Mouse (Mus musculus): ENCODE measurements at regions not wholly inside any gene's neighbourhood (a gene's known extent, or its start where the extent isn't known, plus 50 kb on each side); places are given as distances from the start of the nearest gene placed in this dataset.

GRCm38 (mm10) chr14:72845621-72846440 lies 136.0 kb upstream of the Fndc3a start:
- H3K4me1 ChIP-seq: no peaks in the 10 kb centered on the region
- no peaks in the 10 kb centered on the region for H3K36me3 ChIP-seq
- H3K9me3 ChIP-seq (replicated peaks): no peaks in the 10 kb centered on the region
- H3K27ac ChIP-seq: no peak overlapping the region
- no peak for DNase-seq (ENCODE audit: low spot score)
- no peak overlapping the region for H3K4me3 ChIP-seq
- H3K27me3 ChIP-seq (ENCODE audit: low read depth, poor library complexity, severe bottlenecking): no peaks in the 10 kb centered on the region
- 83% methylated on average over 5 of the region's 5 CpGs for WGBS

GRCm38 (mm10) chr14:72844753-72845369 lies 135.1 kb upstream of the Fndc3a start:
- WGBS: 62% methylated on average over 5 of the region's 5 CpGs

GRCm38 (mm10) chr14:72841753-72842152 lies 131.9 kb upstream of the Fndc3a start:
- Histone ChIP-seq H3K4me1 (no peaks in the 10 kb centered on the region), H3K27ac (no peak overlapping the region), H3K4me3 (no peak overlapping the region), H3K36me3 (no peaks in the 10 kb centered on the region), H3K27me3 (ENCODE audit: low read depth, poor library complexity, severe bottlenecking) (no peaks in the 10 kb centered on the region), H3K9me3 (replicated peaks) (no peaks in the 10 kb centered on the region)
- WGBS: 88% methylated on average over 1 of the region's 1 CpGs
- no peak for DNase-seq (ENCODE audit: low spot score)

More at GRCm38 (mm10) chr14:72844753-72845369, 135.1 kb upstream of the Fndc3a start:
- Histone ChIP-seq H3K9me3 (replicated peaks) (no peaks in the 10 kb centered on the region), H3K27me3 (ENCODE audit: low read depth, poor library complexity, severe bottlenecking) (no peaks in the 10 kb centered on the region), H3K4me1 (no peaks in the 10 kb centered on the region), H3K4me3 (no peak overlapping the region), H3K27ac (no peak overlapping the region), H3K36me3 (no peaks in the 10 kb centered on the region)
- no peak for DNase-seq (ENCODE audit: low spot score)

GRCm38 (mm10) chr14:72835158-72835557 lies 125.4 kb upstream of the Fndc3a start:
- 90% methylated on average over 4 of the region's 4 CpGs for WGBS
- no peaks in the 10 kb centered on the region for H3K36me3 ChIP-seq

GRCm38 (mm10) chr14:72829261-72829660 lies 119.5 kb upstream of the Fndc3a start:
- H3K36me3 ChIP-seq: no peaks in the 10 kb centered on the region
- whole genome bisulfite sequencing: 1% methylated on average over 5 of the region's 5 CpGs
- peak overlapping the region; percentile 68; the same call in 1 of the 2 replicates for H3K27ac ChIP-seq
- H3K4me3 ChIP-seq: no peak overlapping the region
- H3K27me3 ChIP-seq (ENCODE audit: low read depth, poor library complexity, severe bottlenecking): peaks cover 32% of the 10 kb centered on the region
- peaks cover 18% of the 10 kb centered on the region for H3K4me1 ChIP-seq
- peak; percentile 61 for DNase-seq (ENCODE audit: low spot score)
- no peaks in the 10 kb centered on the region for H3K9me3 ChIP-seq (replicated peaks)

More at GRCm38 (mm10) chr14:72835158-72835557, 125.4 kb upstream of the Fndc3a start:
- no peaks in the 10 kb centered on the region for H3K9me3 ChIP-seq (replicated peaks)
- no peak overlapping the region for H3K27ac ChIP-seq
- H3K4me3 ChIP-seq: no peak overlapping the region
- H3K27me3 ChIP-seq (ENCODE audit: low read depth, poor library complexity, severe bottlenecking): peaks cover 23% of the 10 kb centered on the region
- DNase-seq (ENCODE audit: low spot score): no peak
- peaks cover 2% of the 10 kb centered on the region for H3K4me1 ChIP-seq

GRCm38 (mm10) chr14:72825549-72825948 lies 115.7 kb upstream of the Fndc3a start:
- Histone ChIP-seq H3K27me3 (ENCODE audit: low read depth, poor library complexity, severe bottlenecking) (peaks cover 9% of the 10 kb centered on the region), H3K9me3 (replicated peaks) (no peaks in the 10 kb centered on the region), H3K4me1 (peaks cover 18% of the 10 kb centered on the region), H3K27ac (no peak overlapping the region), H3K4me3 (no peak overlapping the region), H3K36me3 (no peaks in the 10 kb centered on the region)
- 89% methylated on average over 4 of the region's 4 CpGs for WGBS
- no peak for DNase-seq (ENCODE audit: low spot score)

GRCm38 (mm10) chr14:72822231-72822615 lies 112.4 kb upstream of the Fndc3a start:
- DNase-seq (ENCODE audit: low spot score): no peak
- WGBS: 50% methylated on average over 3 of the region's 3 CpGs
- H3K27me3 ChIP-seq (ENCODE audit: low read depth, poor library complexity, severe bottlenecking): peaks cover 9% of the 10 kb centered on the region
- no peak overlapping the region for H3K4me3 ChIP-seq
- no peaks in the 10 kb centered on the region for H3K36me3 ChIP-seq
- H3K9me3 ChIP-seq (replicated peaks): no peaks in the 10 kb centered on the region
- H3K4me1 ChIP-seq: 0 out of 2 replicates have a peak, but pooled peaks cover 3% of the 10 kb centered on the region
- H3K27ac ChIP-seq: no peak overlapping the region

- 88% methylated on average over 13 of the region's 13 CpGs for WGBS
- H3K36me3 ChIP-seq: no peaks in the 10 kb centered on the region
- 0 out of 2 replicates have a peak, but pooled peaks cover 3% of the 10 kb centered on the region for H3K4me1 ChIP-seq
- H3K4me3 ChIP-seq: no peak overlapping the region
- DNase-seq (ENCODE audit: low spot score): no peak
- no peaks in the 10 kb centered on the region for H3K9me3 ChIP-seq (replicated peaks)
- no peak overlapping the region for H3K27ac ChIP-seq
- peaks cover 9% of the 10 kb centered on the region for H3K27me3 ChIP-seq (ENCODE audit: low read depth, poor library complexity, severe bottlenecking)
Observed at GRCm38 (mm10) chr14:72821517-72822230, 111.9 kb upstream of the Fndc3a start.

GRCm38 (mm10) chr14:72819037-72819436 lies 109.2 kb upstream of the Fndc3a start:
- 97% methylated on average over 4 of the region's 4 CpGs for WGBS
- DNase-seq (ENCODE audit: low spot score): no peak

GRCm38 (mm10) chr14:72817764-72818163 lies 108.0 kb upstream of the Fndc3a start:
- DNase-seq (ENCODE audit: low spot score): no peak
- Histone ChIP-seq H3K4me3 (no peak overlapping the region), H3K9me3 (replicated peaks) (no peaks in the 10 kb centered on the region), H3K4me1 (0 out of 2 replicates have a peak, but pooled peaks cover 3% of the 10 kb centered on the region), H3K27ac (no peak overlapping the region), H3K27me3 (ENCODE audit: low read depth, poor library complexity, severe bottlenecking) (no peaks in the 10 kb centered on the region), H3K36me3 (no peaks in the 10 kb centered on the region)
- 94% methylated on average over 5 of the region's 5 CpGs for WGBS

More at GRCm38 (mm10) chr14:72819037-72819436, 109.2 kb upstream of the Fndc3a start:
- no peaks in the 10 kb centered on the region for H3K9me3 ChIP-seq (replicated peaks)
- H3K4me3 ChIP-seq: no peak overlapping the region
- no peaks in the 10 kb centered on the region for H3K27me3 ChIP-seq (ENCODE audit: low read depth, poor library complexity, severe bottlenecking)
- no peaks in the 10 kb centered on the region for H3K36me3 ChIP-seq
- H3K27ac ChIP-seq: no peak overlapping the region
- 0 out of 2 replicates have a peak, but pooled peaks cover 3% of the 10 kb centered on the region for H3K4me1 ChIP-seq

GRCm38 (mm10) chr14:72816847-72817246 lies 107.0 kb upstream of the Fndc3a start:
- peak; percentile 52 for DNase-seq (ENCODE audit: low spot score)
- no peaks in the 10 kb centered on the region for H3K36me3 ChIP-seq
- H3K27me3 ChIP-seq (ENCODE audit: low read depth, poor library complexity, severe bottlenecking): no peaks in the 10 kb centered on the region
- H3K4me3 ChIP-seq: no peak overlapping the region
- H3K4me1 ChIP-seq: 0 out of 2 replicates have a peak, but pooled peaks cover 3% of the 10 kb centered on the region
- H3K9me3 ChIP-seq (replicated peaks): no peaks in the 10 kb centered on the region
- 38% methylated on average over 10 of the region's 10 CpGs for WGBS
- H3K27ac ChIP-seq: no peak overlapping the region

GRCm38 (mm10) chr14:72809138-72809537 lies 99.3 kb upstream of the Fndc3a start:
- no peak for DNase-seq (ENCODE audit: low spot score)
- no peaks in the 10 kb centered on the region for H3K36me3 ChIP-seq
- H3K4me1 ChIP-seq: no peaks in the 10 kb centered on the region
- WGBS: 89% methylated on average over 2 of the region's 2 CpGs
- H3K27me3 ChIP-seq (ENCODE audit: low read depth, poor library complexity, severe bottlenecking): no peaks in the 10 kb centered on the region
- H3K27ac ChIP-seq: no peak overlapping the region
- no peak overlapping the region for H3K4me3 ChIP-seq
- H3K9me3 ChIP-seq (replicated peaks): no peaks in the 10 kb centered on the region

GRCm38 (mm10) chr14:72807947-72808346 lies 98.1 kb upstream of the Fndc3a start:
- no peaks in the 10 kb centered on the region for H3K4me1 ChIP-seq
- no peaks in the 10 kb centered on the region for H3K9me3 ChIP-seq (replicated peaks)
- H3K4me3 ChIP-seq: no peak overlapping the region
- DNase-seq (ENCODE audit: low spot score): no peak
- no peak overlapping the region for H3K27ac ChIP-seq
- 84% methylated on average over 3 of the region's 3 CpGs for WGBS
- H3K36me3 ChIP-seq: no peaks in the 10 kb centered on the region
- H3K27me3 ChIP-seq (ENCODE audit: low read depth, poor library complexity, severe bottlenecking): no peaks in the 10 kb centered on the region
